Mouse (Mus musculus): ENCODE measurements around the gene Tmcc3.

DNA sequence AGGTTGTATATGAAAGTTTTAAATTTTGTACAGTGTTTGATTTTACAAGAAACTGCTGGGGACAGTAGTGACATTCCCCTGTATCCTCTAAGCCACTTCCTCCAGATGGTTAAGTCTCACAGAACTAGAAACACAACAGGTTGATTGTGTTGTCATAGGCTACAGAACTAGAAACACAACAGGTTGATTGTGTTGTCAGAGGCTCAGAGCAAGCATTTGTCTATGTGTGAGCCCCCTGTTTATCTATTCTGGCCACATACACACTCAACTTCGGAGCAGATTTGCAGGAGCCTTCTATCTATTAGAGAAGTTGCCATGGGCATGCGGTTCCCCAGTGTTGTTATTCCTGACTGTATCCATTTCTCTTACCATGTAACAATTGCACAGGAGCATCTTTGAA is 218.3 kb downstream of the Tmcc3 start:
- TF ChIP-seq POLR2A (IDR thresholded peaks at IDR 0.05; ENCODE audit: borderline replicate concordance, low read depth, low read length) (no peak), CTCF (IDR thresholded peaks at IDR 0.05; ENCODE audit: low read depth, low read length) (no peak)

All from bone marrow macrophage, adult 2 months (primary cell).